Mouse (Mus musculus) E14TG2a.4 (cell line): ENCODE measurements around the gene Gngt1.

Experiments
- H3K27me3 ChIP-seq: 2 replicates; pipeline ENCODE4 v1.6.1; 2014; ENCODE audit warnings: low read length, control low read depth; ENCODE audit not compliant: insufficient read depth
- H3K36me3 ChIP-seq: 2 replicates; pipeline ENCODE4 v1.6.1; 2014; ENCODE audit warnings: low read length, control low read depth; ENCODE audit not compliant: insufficient read depth
- H3K4me1 ChIP-seq: replicated peaks from 2 replicates; pipeline ENCODE4 v1.6.1; 2014; ENCODE audit warnings: low read depth, low read length, control low read depth
- H3K4me3 ChIP-seq: replicated peaks from 2 replicates; pipeline ENCODE4 v1.5.1; 2014; ENCODE audit warnings: mild to moderate bottlenecking, low read length
- H3K9me3 ChIP-seq: 2 replicates; pipeline ENCODE4 v1.6.1; 2014; ENCODE audit warnings: low read length, control low read depth
- CTCF ChIP-seq: conservative IDR thresholded peaks from 2 replicates; pipeline ENCODE4 v1.5.1; 2014; ENCODE audit warnings: low read length
- NANOG ChIP-seq: IDR thresholded peaks from 2 replicates; pipeline ENCODE4 v1.6.1; 2014; ENCODE audit warnings: borderline replicate concordance, low read length, mixed read lengths
- POU5F1 ChIP-seq: IDR thresholded peaks from 2 replicates; pipeline ENCODE4 v1.6.1; 2014; ENCODE audit warnings: low read length, borderline replicate concordance

The Gngt1 gene

GRCm38 (mm10) chr6:4041821-4042220 lies 48.2 kb downstream of the Gngt1 start:
- Histone ChIP-seq H3K4me1 (no peaks in the 10 kb centered on the region), H3K27me3 (no peaks in the 10 kb centered on the region), H3K9me3 (no peaks in the 10 kb centered on the region), H3K4me3 (no peak overlapping the region), H3K36me3 (no peaks in the 10 kb centered on the region)
- TF ChIP-seq POU5F1 (no peak), NANOG (no peak), CTCF (no peak)
